Mouse (Mus musculus): ENCODE results near the gene Rasa4. TPM values are rescaled to one million over a fixed set of nuclear protein-coding genes. Genes with fewer than 3 reads are reported as not detected.
"Not testable (repeated sequence)": the region's sequence is repeated elsewhere in the genome, so short reads cannot be mapped to it uniquely, and the experiment has no call there.

Rasa4 gene
- polyA plus RNA-seq, 1 experiment from 2014 or later, result 5.9 TPM

DNA sequence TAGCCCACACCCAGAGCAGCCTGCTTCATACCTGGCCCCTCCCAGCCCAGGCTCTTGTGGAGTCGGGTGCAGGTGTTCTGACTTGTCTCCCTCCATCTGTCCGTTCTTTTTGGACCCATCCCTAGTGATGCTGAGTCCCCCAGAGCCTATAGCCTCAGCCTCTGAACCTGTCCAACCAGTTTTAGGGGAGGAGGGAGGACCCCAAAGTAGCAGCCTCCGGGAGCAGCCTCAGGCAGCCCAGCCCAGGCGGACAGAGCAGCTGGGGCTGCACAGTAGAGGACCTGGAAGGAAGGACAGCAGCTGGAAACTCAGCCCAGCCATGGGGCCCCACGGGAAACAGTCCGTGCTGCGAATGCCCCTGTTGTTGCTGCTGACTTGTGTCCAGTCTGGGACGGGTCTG is 26.6 kb upstream of the Rasa4 start:
- H3K27me3 ChIP-seq (ENCODE audit: control insufficient read depth, insufficient read depth, low read length), result no peaks in the 10 kb centered on the region
- no peak overlapping the region for H3K4me3 ChIP-seq (ENCODE audit: low read depth, low read length)
- no peak for DNase-seq (ENCODE audit: low spot score, missing footprints)
- H3K4me2 ChIP-seq, result no peak overlapping the region
- no peak overlapping the region for H3K9ac ChIP-seq (ENCODE audit: low read length)
- ATAC-seq (ENCODE audit: low FRiP score), result no peak
- no peaks in the 10 kb centered on the region for H3K9me3 ChIP-seq (ENCODE audit: control insufficient read depth, low read length)
- peaks cover 2% of the 10 kb centered on the region for H3K4me1 ChIP-seq (ENCODE audit: control insufficient read depth, insufficient read depth, low read length)
- H3K36me3 ChIP-seq (ENCODE audit: control insufficient read depth, insufficient read depth, low read length), result no peaks in the 10 kb centered on the region
- 35% methylated on average over 8 of the region's 8 CpGs for WGBS
- no peak overlapping the region for H3K27ac ChIP-seq (ENCODE audit: low read depth, low read length)

DNA sequence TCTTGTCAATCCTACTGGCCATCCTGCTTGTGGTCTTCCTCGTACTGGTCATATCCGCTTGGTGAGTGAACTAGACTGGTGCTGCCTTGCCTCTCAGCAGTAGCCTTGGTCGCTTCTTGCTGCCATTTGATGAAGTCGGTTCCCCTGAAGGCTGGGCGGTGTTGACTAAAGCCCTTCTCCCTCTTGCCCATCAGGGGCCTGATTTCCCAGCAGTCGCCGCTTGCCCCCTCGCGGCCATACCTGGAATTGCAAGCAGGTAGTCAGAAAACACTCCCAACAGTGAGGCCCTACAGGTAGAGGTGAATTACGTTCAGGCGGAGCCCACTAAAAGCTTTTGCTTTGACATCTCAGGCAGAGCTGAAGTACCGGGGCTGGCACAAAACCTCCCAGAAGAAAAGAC is 22.1 kb upstream of the Rasa4 start:
- Histone ChIP-seq H3K4me3 (ENCODE audit: low read depth, low read length) (no peak overlapping the region), H3K9ac (ENCODE audit: low read length) (no peak overlapping the region), H3K4me1 (ENCODE audit: control insufficient read depth, insufficient read depth, low read length) (no peaks in the 10 kb centered on the region), H3K4me2 (no peak overlapping the region), H3K27me3 (ENCODE audit: control insufficient read depth, insufficient read depth, low read length) (no peaks in the 10 kb centered on the region), H3K27ac (ENCODE audit: low read depth, low read length) (no peak overlapping the region), H3K36me3 (ENCODE audit: control insufficient read depth, insufficient read depth, low read length) (no peaks in the 10 kb centered on the region), H3K9me3 (ENCODE audit: control insufficient read depth, low read length) (no peaks in the 10 kb centered on the region)
- WGBS, result 10% methylated on average over 12 of the region's 12 CpGs
- ATAC-seq (ENCODE audit: low FRiP score), result no peak
- DNase-seq (ENCODE audit: low spot score, missing footprints), result peak; percentile 97

DNA sequence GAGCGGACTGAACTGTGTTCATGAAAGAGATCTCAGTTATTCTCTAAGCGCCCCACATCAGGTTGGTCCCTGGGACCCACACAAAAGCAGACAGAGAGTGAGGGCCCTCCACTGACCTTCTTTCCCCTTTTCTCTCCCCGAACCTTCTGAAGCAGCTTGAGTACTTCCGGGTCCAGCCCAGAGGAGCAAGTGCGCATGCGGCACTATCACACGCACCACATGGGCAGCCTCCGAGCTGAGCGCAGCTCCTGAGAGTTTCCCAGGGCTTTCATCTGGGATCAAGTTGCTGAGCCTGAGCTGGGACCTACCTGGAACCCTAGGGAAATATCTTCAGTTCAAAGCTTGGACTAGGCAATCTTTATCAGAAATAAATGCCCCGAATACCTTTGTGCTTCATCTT is 19.8 kb upstream of the Rasa4 start:
- DNase-seq (ENCODE audit: low spot score, missing footprints), result no peak
- ATAC-seq (ENCODE audit: low FRiP score), result no peak
- no peaks in the 10 kb centered on the region for H3K9me3 ChIP-seq (ENCODE audit: control insufficient read depth, low read length)
- no peak overlapping the region for H3K4me2 ChIP-seq
- no peaks in the 10 kb centered on the region for H3K27me3 ChIP-seq (ENCODE audit: control insufficient read depth, insufficient read depth, low read length)
- no peaks in the 10 kb centered on the region for H3K4me1 ChIP-seq (ENCODE audit: control insufficient read depth, insufficient read depth, low read length)
- no peaks in the 10 kb centered on the region for H3K36me3 ChIP-seq (ENCODE audit: control insufficient read depth, insufficient read depth, low read length)
- WGBS, result 94% methylated on average over 10 of the region's 10 CpGs
- no peak overlapping the region for H3K27ac ChIP-seq (ENCODE audit: low read depth, low read length)
- H3K4me3 ChIP-seq (ENCODE audit: low read depth, low read length), result no peak overlapping the region
- H3K9ac ChIP-seq (ENCODE audit: low read length), result no peak overlapping the region

DNA sequence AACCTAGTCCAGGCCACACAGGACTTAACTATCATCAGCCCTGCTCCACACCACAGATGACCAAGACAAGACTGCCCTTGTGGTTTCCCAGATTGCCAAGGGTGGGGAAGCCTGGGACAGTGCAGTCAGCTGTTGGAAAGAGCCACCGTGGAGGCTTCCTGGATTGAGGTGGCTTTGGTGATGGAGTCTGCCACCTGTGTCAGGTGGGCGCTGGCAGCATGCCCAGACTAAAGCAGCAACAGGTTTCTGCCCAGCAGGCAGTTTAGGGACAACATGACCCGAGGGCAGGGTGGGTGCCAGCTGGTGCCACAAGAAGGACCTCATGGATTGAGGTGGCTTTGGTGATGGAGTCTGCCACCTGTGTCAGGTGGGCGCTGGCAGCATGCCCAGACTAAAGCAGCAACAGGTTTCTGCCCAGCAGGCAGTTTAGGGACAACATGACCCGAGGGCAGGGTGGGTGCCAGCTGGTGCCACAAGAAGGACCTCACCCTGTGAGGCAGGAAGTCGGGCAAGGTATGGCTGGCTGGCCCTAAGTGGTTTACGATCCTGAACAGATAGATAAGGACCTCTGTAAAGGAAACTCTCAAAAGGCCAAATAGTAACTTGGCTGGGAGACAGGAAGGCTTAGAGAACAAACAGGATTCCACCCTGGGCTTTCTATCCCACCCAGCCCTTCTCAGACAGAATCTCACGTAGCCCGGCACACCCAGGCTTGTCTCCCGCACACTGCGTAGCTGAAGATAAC is 17.1 kb upstream of the Rasa4 start:
- 82% methylated on average over 11 of the region's 11 CpGs for WGBS
- DNase-seq (ENCODE audit: low spot score, missing footprints); H3K9ac ChIP-seq (ENCODE audit: low read length); H3K27me3 ChIP-seq (ENCODE audit: control insufficient read depth, insufficient read depth, low read length); H3K4me2 ChIP-seq; H3K36me3 ChIP-seq (ENCODE audit: control insufficient read depth, insufficient read depth, low read length); H3K27ac ChIP-seq (ENCODE audit: low read depth, low read length); ATAC-seq (ENCODE audit: low FRiP score); H3K9me3 ChIP-seq (ENCODE audit: control insufficient read depth, low read length); H3K4me1 ChIP-seq (ENCODE audit: control insufficient read depth, insufficient read depth, low read length); H3K4me3 ChIP-seq (ENCODE audit: low read depth, low read length): not testable (repeated sequence)

DNA sequence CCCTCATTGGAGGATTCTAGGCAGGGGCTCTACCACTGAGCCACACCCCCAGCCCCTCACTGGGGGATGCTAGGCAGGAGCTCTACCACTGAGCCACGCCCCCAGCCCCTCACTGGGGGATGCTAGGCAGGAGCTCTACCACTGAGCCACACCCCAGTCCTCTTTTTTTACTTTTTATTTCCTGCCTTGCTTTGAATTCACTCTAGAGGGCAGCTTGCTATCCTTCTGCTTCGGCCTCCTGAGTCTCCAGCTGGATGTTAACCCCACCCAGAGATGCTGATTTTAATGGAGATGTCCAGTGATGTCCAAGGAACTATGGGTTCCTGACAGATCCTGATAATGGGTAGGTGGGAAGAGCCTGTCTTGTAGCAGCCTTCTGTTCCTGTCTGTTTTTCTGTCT is 14.3 kb upstream of the Rasa4 start:
- ATAC-seq (ENCODE audit: low FRiP score) (no peak), DNase-seq (ENCODE audit: low spot score, missing footprints) (no peak)
- Histone ChIP-seq H3K4me3 (ENCODE audit: low read depth, low read length) (no peak overlapping the region), H3K9me3 (ENCODE audit: control insufficient read depth, low read length) (no peaks in the 10 kb centered on the region), H3K27me3 (ENCODE audit: control insufficient read depth, insufficient read depth, low read length) (no peaks in the 10 kb centered on the region), H3K27ac (ENCODE audit: low read depth, low read length) (no peak overlapping the region), H3K36me3 (ENCODE audit: control insufficient read depth, insufficient read depth, low read length) (no peaks in the 10 kb centered on the region), H3K9ac (ENCODE audit: low read length) (no peak overlapping the region), H3K4me2 (no peak overlapping the region), H3K4me1 (ENCODE audit: control insufficient read depth, insufficient read depth, low read length) (no peaks in the 10 kb centered on the region)
- 73% methylated on average over 2 of the region's 2 CpGs for WGBS

DNA sequence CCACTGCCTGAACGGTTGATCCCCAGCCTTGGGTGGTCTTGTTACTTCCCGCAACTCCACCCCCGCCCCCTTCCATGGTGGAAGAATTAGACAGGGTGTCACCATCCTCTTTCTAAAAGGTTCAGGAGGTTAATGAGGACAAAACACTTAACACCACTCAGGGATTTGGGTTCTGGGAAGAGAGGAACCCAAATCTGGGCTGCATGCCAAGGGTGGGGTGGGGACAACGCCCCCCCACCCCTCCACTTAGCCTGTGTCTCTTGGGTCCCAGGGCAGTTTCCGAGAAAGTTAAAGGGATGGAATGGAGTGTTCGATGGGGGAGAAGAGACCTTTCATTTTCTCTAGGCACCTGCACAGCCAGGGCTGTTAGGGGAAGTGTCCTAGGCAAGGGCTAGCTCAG is 10.7 kb upstream of the Rasa4 start:
- no peak for DNase-seq (ENCODE audit: low spot score, missing footprints)
- no peak overlapping the region for H3K9ac ChIP-seq (ENCODE audit: low read length)
- H3K27me3 ChIP-seq (ENCODE audit: control insufficient read depth, insufficient read depth, low read length), result no peaks in the 10 kb centered on the region
- H3K4me1 ChIP-seq (ENCODE audit: control insufficient read depth, insufficient read depth, low read length), result no peaks in the 10 kb centered on the region
- H3K9me3 ChIP-seq (ENCODE audit: control insufficient read depth, low read length), result no peaks in the 10 kb centered on the region
- H3K27ac ChIP-seq (ENCODE audit: low read depth, low read length), result no peak overlapping the region
- no peak overlapping the region for H3K4me3 ChIP-seq (ENCODE audit: low read depth, low read length)
- ATAC-seq (ENCODE audit: low FRiP score), result no peak
- H3K36me3 ChIP-seq (ENCODE audit: control insufficient read depth, insufficient read depth, low read length), result no peaks in the 10 kb centered on the region
- WGBS, result 81% methylated on average over 6 of the region's 6 CpGs
- H3K4me2 ChIP-seq, result no peak overlapping the region

DNA sequence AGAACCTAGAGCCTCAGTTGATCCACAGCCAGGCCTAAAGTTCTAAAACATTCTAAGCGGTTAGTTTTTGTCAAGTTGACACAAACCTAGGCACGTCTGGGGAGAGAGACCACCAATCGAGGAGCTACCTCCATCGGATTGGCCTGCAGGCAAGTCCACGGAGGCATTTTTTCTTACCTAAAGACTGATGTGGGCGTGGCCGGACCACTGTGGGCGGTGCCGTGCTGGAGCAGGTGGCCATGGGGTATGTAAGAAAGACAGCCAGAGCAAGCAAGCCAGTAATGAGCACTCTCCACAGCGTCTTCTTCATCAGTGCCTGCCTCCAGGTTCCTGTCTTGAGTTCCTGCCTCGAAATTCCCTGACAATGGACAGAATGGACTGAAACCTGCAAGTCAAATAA is 10.2 kb upstream of the Rasa4 start:
- no peaks in the 10 kb centered on the region for H3K9me3 ChIP-seq (ENCODE audit: control insufficient read depth, low read length)
- no peak for ATAC-seq (ENCODE audit: low FRiP score)
- no peaks in the 10 kb centered on the region for H3K4me1 ChIP-seq (ENCODE audit: control insufficient read depth, insufficient read depth, low read length)

DNA sequence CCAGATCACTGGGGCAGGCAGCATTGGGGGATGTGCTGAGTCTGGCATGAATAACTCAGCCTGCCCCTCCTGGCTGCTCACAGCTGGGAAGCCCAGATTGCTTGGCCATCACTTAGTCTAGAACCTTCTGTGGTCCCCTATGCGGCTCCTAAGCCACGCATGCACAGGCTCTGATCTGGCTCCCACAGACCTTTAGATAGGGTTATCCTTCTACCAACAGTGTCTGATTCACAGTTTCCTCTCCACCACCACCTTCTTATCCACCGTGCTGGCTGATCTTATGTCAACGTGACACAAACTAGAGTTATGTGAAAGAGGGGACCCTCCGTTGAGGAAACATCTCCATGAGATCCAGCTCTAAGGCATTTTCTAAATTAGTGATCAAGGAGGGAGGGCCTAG is 8.6 kb upstream of the Rasa4 start:
- Histone ChIP-seq H3K4me2 (no peak overlapping the region), H3K4me1 (ENCODE audit: control insufficient read depth, insufficient read depth, low read length) (no peaks in the 10 kb centered on the region), H3K9ac (ENCODE audit: low read length) (no peak overlapping the region), H3K4me3 (ENCODE audit: low read depth, low read length) (no peak overlapping the region), H3K36me3 (ENCODE audit: control insufficient read depth, insufficient read depth, low read length) (no peaks in the 10 kb centered on the region), H3K27ac (ENCODE audit: low read depth, low read length) (no peak overlapping the region), H3K9me3 (ENCODE audit: control insufficient read depth, low read length) (no peaks in the 10 kb centered on the region), H3K27me3 (ENCODE audit: control insufficient read depth, insufficient read depth, low read length) (no peaks in the 10 kb centered on the region)
- ATAC-seq (ENCODE audit: low FRiP score), result no peak
- no peak for DNase-seq (ENCODE audit: low spot score, missing footprints)
- 91% methylated on average over 5 of the region's 5 CpGs for WGBS

More for the DNA sequence above, 10.2 kb upstream of the Rasa4 start:
- Histone ChIP-seq H3K9ac (ENCODE audit: low read length) (no peak overlapping the region), H3K4me3 (ENCODE audit: low read depth, low read length) (no peak overlapping the region), H3K36me3 (ENCODE audit: control insufficient read depth, insufficient read depth, low read length) (no peaks in the 10 kb centered on the region), H3K27ac (ENCODE audit: low read depth, low read length) (no peak overlapping the region), H3K27me3 (ENCODE audit: control insufficient read depth, insufficient read depth, low read length) (no peaks in the 10 kb centered on the region), H3K4me2 (no peak overlapping the region)
- WGBS, result 71% methylated on average over 11 of the region's 11 CpGs
- no peak for DNase-seq (ENCODE audit: low spot score, missing footprints)

DNA sequence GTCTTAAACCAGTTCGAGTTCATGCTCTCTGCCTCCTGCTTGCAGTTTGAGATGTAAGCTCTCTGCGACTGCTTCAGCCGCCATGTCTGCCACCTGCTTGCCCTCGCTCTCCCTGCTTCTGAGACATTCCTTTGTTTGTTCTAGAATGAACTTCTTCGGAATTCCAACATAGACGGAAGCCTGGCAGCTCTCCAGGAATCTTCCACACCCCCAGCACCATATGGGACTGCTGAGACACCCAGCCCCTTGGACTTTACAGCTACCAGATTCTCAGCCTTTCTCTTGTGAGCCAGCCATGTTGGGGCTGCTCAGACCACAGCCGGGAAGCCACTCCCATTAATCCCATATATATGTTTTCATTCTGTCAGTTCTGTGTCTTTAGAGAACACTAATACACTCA is 7.4 kb upstream of the Rasa4 start:
- ATAC-seq (ENCODE audit: low FRiP score), result no peak
- Histone ChIP-seq H3K4me2 (no peak overlapping the region), H3K4me3 (ENCODE audit: low read depth, low read length) (no peak overlapping the region), H3K4me1 (ENCODE audit: control insufficient read depth, insufficient read depth, low read length) (no peaks in the 10 kb centered on the region), H3K9me3 (ENCODE audit: control insufficient read depth, low read length) (no peaks in the 10 kb centered on the region), H3K9ac (ENCODE audit: low read length) (no peak overlapping the region; the same call in 1 of the 2 replicates), H3K27me3 (ENCODE audit: control insufficient read depth, insufficient read depth, low read length) (no peaks in the 10 kb centered on the region), H3K27ac (ENCODE audit: low read depth, low read length) (no peak overlapping the region), H3K36me3 (ENCODE audit: control insufficient read depth, insufficient read depth, low read length) (no peaks in the 10 kb centered on the region)
- no peak for DNase-seq (ENCODE audit: low spot score, missing footprints)
- WGBS, result 64% methylated on average over 7 of the region's 7 CpGs
